ENCODE assay signal across 8 mouse cellular contexts in the genomic region with DNA sequence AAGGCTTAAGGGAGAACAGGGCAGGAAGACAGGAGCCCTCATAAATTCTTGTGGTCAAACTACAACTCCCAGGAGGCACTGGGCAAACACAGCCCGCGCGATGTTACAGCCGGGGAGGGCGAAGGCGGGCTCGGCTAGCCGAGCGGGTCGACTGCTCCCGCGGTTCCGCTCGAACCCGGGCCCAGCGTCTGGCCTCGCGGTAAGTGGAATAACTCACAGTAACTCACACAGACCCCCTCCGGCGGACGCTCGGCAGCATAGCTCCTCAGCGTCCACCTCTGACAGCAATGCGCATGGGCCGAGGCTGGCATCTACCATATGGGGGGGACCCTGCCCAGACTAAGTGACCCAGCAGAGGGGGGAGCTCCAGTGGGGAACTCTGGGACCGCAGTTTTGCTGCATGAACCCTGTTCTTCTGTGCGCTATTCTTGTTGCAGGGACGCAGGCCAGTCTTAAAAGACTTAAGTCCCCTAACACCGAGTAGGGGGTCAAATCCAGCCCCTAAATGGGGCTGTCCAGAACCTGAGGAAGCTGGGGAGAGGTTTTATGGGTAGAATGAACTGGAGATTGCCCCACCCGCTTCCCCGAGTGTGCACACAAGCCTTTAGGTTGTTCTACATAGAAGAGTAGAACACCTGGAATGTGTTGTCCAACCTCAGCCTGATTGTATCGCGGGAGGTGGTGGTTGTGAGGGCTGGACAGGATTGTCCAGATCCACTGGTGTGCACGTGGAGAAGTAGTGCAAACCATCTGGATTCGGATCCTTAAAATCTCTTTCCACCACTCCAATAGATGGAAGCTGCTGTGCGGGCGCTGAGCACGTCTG. TPM values are rescaled to one million over a fixed set of nuclear protein-coding genes. Genes with fewer than 3 reads are reported as not detected.
A peak's percentile ranks its signal among the peaks of the same experiment; 100 is the strongest.
DNase-seq lines count a peak whose midpoint lies in the region; ATAC-seq and TF ChIP-seq lines count a peak whose summit lies in the region.

A gene (plus strand): TSS at position 112 of the 826 bp plus-strand sequence.

- TF ChIP-seq CTCF in bone marrow, adult 2 months (IDR thresholded peaks at IDR 0.05; ENCODE audit: control insufficient read depth, insufficient read depth, low read length) = no peak

- TF ChIP-seq POLR2A in bone marrow, adult 2 months (IDR thresholded peaks at IDR 0.05; ENCODE audit: borderline replicate concordance, control insufficient read depth, low read depth, low read length) = peak; percentile 65; the same call in 1 of the 2 replicates

- H3K4me2 ChIP-seq in embryonic facial prominence, embryonic 15.5 days (replicated peaks) = peak within 1 kb of the TSS; percentile 83
- peak within 1 kb of the TSS; percentile 86 for H3K4me2 ChIP-seq in kidney, embryonic 14.5 days (replicated peaks; ENCODE audit: low read depth, low read length)
- H3K4me2 ChIP-seq in limb, embryonic 15.5 days = peak within 1 kb of the TSS; percentile 74

- peaks cover 43% of the 10 kb centered on the region for H3K36me3 ChIP-seq in embryonic facial prominence, embryonic 15.5 days
- peaks cover 43% of the 10 kb centered on the region for H3K36me3 ChIP-seq in kidney, embryonic 14.5 days (ENCODE audit: control insufficient read depth, insufficient read depth, low read length)
- H3K36me3 ChIP-seq in limb, embryonic 15.5 days = peaks cover 41% of the 10 kb centered on the region

- 5% methylated on average over 38 of the region's 38 CpGs for WGBS in bone marrow, adult 2 months
- 4% methylated on average over 38 of the region's 38 CpGs for WGBS in embryonic facial prominence, embryonic 15.5 days
- 6% methylated on average over 38 of the region's 38 CpGs for WGBS in kidney, embryonic 14.5 days
- 4% methylated on average over 38 of the region's 38 CpGs for WGBS in limb, embryonic 15.5 days

- ATAC-seq in embryonic facial prominence, embryonic 15.5 days (ENCODE audit: insufficient number of reproducible peaks, low FRiP score, low TSS enrichment, low read depth) = peak; percentile 90
- ATAC-seq in kidney, embryonic 14.5 days (ENCODE audit: low FRiP score, low TSS enrichment) = peak; percentile 94
- ATAC-seq in limb, embryonic 15.5 days (ENCODE audit: insufficient number of reproducible peaks, low FRiP score, low TSS enrichment, low read depth) = peak; percentile 81
- peak; percentile 77 for ATAC-seq in monocyte, adult 5-6 weeks (replicated peaks; ENCODE audit: insufficient number of reproducible peaks, low FRiP score, low TSS enrichment, poor library complexity, severe bottlenecking)

- DNase-seq in 416B (ENCODE audit: low read depth) = peak; percentile 90
- peak; percentile 69 to 76 for DNase-seq in heart, adult 9 months (ENCODE audit: low spot score in 2 of 2)
- peak; percentile 75 to 89 for DNase-seq in spleen, postnatal 4 days (ENCODE audit: low spot score in 2 of 2)

- peak within 1 kb of the TSS; percentile 82 for H3K4me3 ChIP-seq in bone marrow, adult 2 months (replicated peaks; ENCODE audit: control insufficient read depth, low read depth, low read length)
- peak within 1 kb of the TSS; percentile 78 for H3K4me3 ChIP-seq in embryonic facial prominence, embryonic 15.5 days (replicated peaks)
- H3K4me3 ChIP-seq in kidney, embryonic 14.5 days (ENCODE audit: low read length) = peak within 1 kb of the TSS; percentile 56
- H3K4me3 ChIP-seq in limb, embryonic 15.5 days = peak within 1 kb of the TSS; percentile 62

- H3K4me1 ChIP-seq in bone marrow, adult 2 months (ENCODE audit: control insufficient read depth, insufficient read depth, low read length) = peaks cover 2% of the 10 kb centered on the region; the same call in 1 of the 2 replicates
- H3K4me1 ChIP-seq in embryonic facial prominence, embryonic 15.5 days = peaks cover 13% of the 10 kb centered on the region
- H3K4me1 ChIP-seq in kidney, embryonic 14.5 days (ENCODE audit: control insufficient read depth, insufficient read depth, low read length) = peaks cover 7% of the 10 kb centered on the region
- peaks cover 10% of the 10 kb centered on the region for H3K4me1 ChIP-seq in limb, embryonic 15.5 days

- H3K9ac ChIP-seq in embryonic facial prominence, embryonic 15.5 days = peak within 1 kb of the TSS; percentile 90
- H3K9ac ChIP-seq in kidney, embryonic 14.5 days (ENCODE audit: low read depth, low read length) = peak within 1 kb of the TSS; percentile 79
- peak within 1 kb of the TSS; percentile 66 for H3K9ac ChIP-seq in limb, embryonic 15.5 days

- peak within 1 kb of the TSS; percentile 66 for H3K27ac ChIP-seq in bone marrow, adult 2 months (ENCODE audit: control insufficient read depth, insufficient read depth, low read depth, low read length, poor library complexity)
- peak within 1 kb of the TSS; percentile 92 for H3K27ac ChIP-seq in embryonic facial prominence, embryonic 15.5 days (replicated peaks)
- H3K27ac ChIP-seq in kidney, embryonic 14.5 days (ENCODE audit: low read depth, low read length) = peak within 1 kb of the TSS; percentile 65; the same call in 1 of the 2 replicates
- H3K27ac ChIP-seq in limb, embryonic 15.5 days = peak within 1 kb of the TSS; percentile 88

- H3K9me3 ChIP-seq in embryonic facial prominence, embryonic 15.5 days (replicated peaks) = no peaks in the 10 kb centered on the region
- H3K9me3 ChIP-seq in kidney, embryonic 14.5 days (ENCODE audit: control insufficient read depth, low read length) = no peaks in the 10 kb centered on the region
- H3K9me3 ChIP-seq in limb, embryonic 15.5 days = no peaks in the 10 kb centered on the region

- H3K27me3 ChIP-seq in embryonic facial prominence, embryonic 15.5 days = no peaks in the 10 kb centered on the region
- no peaks in the 10 kb centered on the region for H3K27me3 ChIP-seq in kidney, embryonic 14.5 days (ENCODE audit: control insufficient read depth, insufficient read depth, low read length)
- H3K27me3 ChIP-seq in limb, embryonic 15.5 days = no peaks in the 10 kb centered on the region

RNA-seq across cellular contexts. Expression of the gene that starts here (rescaled TPM):
- 42.4 and 66.8 TPM in 2 replicates for polyA plus RNA-seq in bone marrow, adult 2 months (2011; ENCODE audit: insufficient read depth, insufficient read length, low replicate concordance, missing spikeins)
- 108 and 112 TPM in 2 replicates for polyA plus RNA-seq in embryonic facial prominence, embryonic 15.5 days (2015; fragmentation: Nextera tagmentation; extraction: Ambion mirVana)
- 152 and 155 TPM in 2 replicates for polyA plus RNA-seq in kidney, embryonic 14.5 days (2014; fragmentation: Nextera tagmentation; extraction: Ambion mirVana)
- 98.3 and 117 TPM in 2 replicates for polyA plus RNA-seq in limb, embryonic 15.5 days (2015; fragmentation: Nextera tagmentation; extraction: Ambion mirVana)
- 10.0 to 27.5 TPM (median 12.5 TPM) in 3 replicates for total RNA-seq in monocyte, adult 5-6 weeks (2017)

Comparison
In these comparisons a context has a peak if more than half of its experiments do, and no peak if none do; other contexts are left out.
1. Peak in every context shown above with its lines: DNase-seq, ATAC-seq, H3K4me3 ChIP-seq and H3K27ac ChIP-seq.